Mouse (Mus musculus) intestine, postnatal 0 days (tissue): ENCODE measurements at regions not wholly inside any gene's neighbourhood (a gene's known extent, or its start where the extent isn't known, plus 50 kb on each side); places are given as distances from the start of the nearest gene placed in this dataset.

ENCODE experiments used
- ATAC-seq: fragments of 200-750 bp; cut with Nextera tagmentation; 2 replicates; pipeline ENCODE4 v1.8.0; 2017; ENCODE audit warnings: mild to moderate bottlenecking, moderate TSS enrichment, moderate library complexity
- H3K27ac ChIP-seq: fragments of 300-500 bp; sonication (generic); 2 replicates; pipeline ENCODE4 v1.5.1; 2014; ENCODE audit warnings: mild to moderate bottlenecking, low read depth, low read length, moderate library complexity
- H3K27me3 ChIP-seq: fragments of 300-500 bp; sonication (generic); replicated peaks from 2 replicates; pipeline ENCODE4 v1.6.1; 2014; ENCODE audit warnings: low read length, mixed read lengths; ENCODE audit not compliant: control insufficient read depth, insufficient read depth
- H3K36me3 ChIP-seq: fragments of 300-500 bp; sonication (generic); 2 replicates; pipeline ENCODE4 v1.6.1; 2014; ENCODE audit warnings: mild to moderate bottlenecking, moderate library complexity; ENCODE audit not compliant: control insufficient read depth, insufficient read depth
- H3K4me1 ChIP-seq: fragments of 300-500 bp; sonication (generic); replicated peaks from 2 replicates; pipeline ENCODE4 v1.6.1; 2014; ENCODE audit warnings: antibody characterized with exemption, low read length, mixed read lengths; ENCODE audit not compliant: control insufficient read depth, insufficient read depth
- H3K4me2 ChIP-seq: fragments of 300-500 bp; sonication (generic); replicated peaks from 2 replicates; pipeline ENCODE4 v1.6.1; 2014; ENCODE audit warnings: low read depth, mild to moderate bottlenecking, moderate library complexity
- H3K4me3 ChIP-seq: fragments of 300-500 bp; sonication (generic); 2 replicates; pipeline ENCODE4 v1.5.1; 2014; ENCODE audit warnings: low read depth, low read length
- H3K9ac ChIP-seq: fragments of 300-500 bp; sonication (generic); 2 replicates; pipeline ENCODE4 v1.6.1; 2014; ENCODE audit warnings: mild to moderate bottlenecking, low read depth, low read length
- H3K9me3 ChIP-seq: fragments of 300-500 bp; sonication (generic); 2 replicates; pipeline ENCODE4 v1.6.1; 2016; ENCODE audit warnings: mixed run types; ENCODE audit not compliant: control insufficient read depth
- CTCF ChIP-seq: sonication (generic); IDR thresholded peaks from 2 replicates; pipeline ENCODE4 v1.5.1; 2016; ENCODE audit warnings: low read depth, mild to moderate bottlenecking, control low read depth, antibody characterized with exemption, moderate library complexity
- WGBS: fragments of 180-500 bp; shearing (Covaris S2); extraction: QIAGEN DNeasy Blood & Tissue Kit; methylation state at CpG from one replicate; pipeline ENCODE4 v1.1.7; 2014; 5-methylcytosine and 5-hydroxymethylcytosine counted together

DNA sequence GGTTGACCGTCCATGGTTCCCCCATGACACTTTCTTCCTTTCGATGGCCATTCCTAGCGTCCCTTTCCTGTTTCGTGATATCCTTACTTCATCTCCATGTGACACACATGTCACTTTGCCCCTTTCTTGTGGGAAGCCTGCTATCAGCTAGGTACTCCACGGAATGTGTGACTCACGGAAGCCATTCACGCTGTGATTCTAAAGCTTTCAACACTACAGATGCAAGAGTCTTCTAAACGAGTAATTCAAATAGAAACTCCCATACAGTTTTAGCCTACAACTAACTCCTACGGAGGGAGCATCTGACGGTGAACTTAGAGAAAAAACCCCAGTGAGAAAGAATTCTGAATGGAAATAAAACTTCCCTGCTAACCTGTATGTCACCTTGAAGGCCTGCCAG, 83.5 kb upstream of the Daam1 start:
- no peak overlapping the region for H3K4me2 ChIP-seq

DNA sequence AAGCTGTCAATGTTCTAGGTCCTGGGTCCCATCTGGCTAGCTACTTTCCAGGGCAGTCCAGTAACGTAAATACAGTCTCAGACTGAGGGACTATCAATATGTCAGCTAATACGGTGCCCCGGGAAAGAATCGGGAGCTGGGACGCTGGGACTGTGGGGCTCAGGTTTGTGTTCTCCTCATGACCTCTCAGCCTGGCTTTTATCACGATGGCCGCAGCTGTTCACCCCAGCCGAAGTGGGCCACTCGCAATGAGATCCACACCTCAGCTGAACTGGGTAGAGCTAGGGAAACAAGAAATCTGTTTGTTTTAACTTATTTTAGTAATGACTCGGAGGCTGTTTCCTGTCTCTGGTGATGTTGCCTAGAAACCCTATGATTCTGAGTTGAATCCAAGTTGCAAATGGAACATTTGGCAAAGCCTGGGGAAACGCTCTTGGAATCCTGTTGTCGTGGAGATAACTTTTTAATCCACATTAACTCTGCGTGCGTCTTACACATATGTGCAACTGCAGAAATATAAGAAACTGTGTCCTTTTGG, 83.0 kb upstream of the Daam1 start:
- Histone ChIP-seq H3K4me2 (0 out of 2 replicates have a peak overlapping the region, but pooled peaks have one; percentile 7), H3K27ac (peak overlapping the region; percentile 57), H3K36me3 (no peaks in the 10 kb centered on the region), H3K4me3 (no peak overlapping the region), H3K9ac (no peak overlapping the region), H3K9me3 (no peaks in the 10 kb centered on the region), H3K4me1 (no peaks in the 10 kb centered on the region), H3K27me3 (no peaks in the 10 kb centered on the region)
- no peak for TF ChIP-seq CTCF
- ATAC-seq: no peak
- WGBS: 47% methylated on average over 14 of the region's 14 CpGs

More for the DNA sequence above, 83.5 kb upstream of the Daam1 start:
- Histone ChIP-seq H3K27me3 (no peaks in the 10 kb centered on the region), H3K9me3 (no peaks in the 10 kb centered on the region), H3K9ac (no peak overlapping the region), H3K36me3 (no peaks in the 10 kb centered on the region), H3K4me3 (no peak overlapping the region), H3K27ac (peak overlapping the region; percentile 57), H3K4me1 (no peaks in the 10 kb centered on the region)
- TF ChIP-seq CTCF: no peak
- WGBS: 84% methylated on average over 10 of the region's 10 CpGs
- no peak for ATAC-seq

DNA sequence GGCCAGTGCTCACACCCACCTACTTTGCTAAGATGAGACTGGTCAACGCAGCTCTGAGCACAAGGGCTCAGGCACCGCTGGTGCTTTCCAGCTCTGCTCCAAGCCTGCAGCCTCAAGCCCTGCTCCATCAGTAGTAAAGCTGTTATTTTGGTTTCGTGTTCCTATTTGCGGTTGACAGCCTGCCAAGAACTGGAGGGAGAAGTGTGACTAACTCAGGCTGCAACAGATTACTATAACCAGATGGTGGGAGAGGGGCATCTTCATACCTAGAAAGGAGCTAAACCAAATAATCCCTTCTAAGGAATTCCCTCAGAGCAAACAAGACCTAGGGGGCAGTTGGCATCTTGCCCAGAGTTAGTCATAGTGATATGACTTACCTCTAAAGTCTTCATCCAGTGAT, 82.1 kb upstream of the Daam1 start:
- H3K27ac ChIP-seq: peak overlapping the region; percentile 30; the same call in 1 of the 2 replicates
- ATAC-seq: no peak
- H3K4me2 ChIP-seq: no peak overlapping the region

DNA sequence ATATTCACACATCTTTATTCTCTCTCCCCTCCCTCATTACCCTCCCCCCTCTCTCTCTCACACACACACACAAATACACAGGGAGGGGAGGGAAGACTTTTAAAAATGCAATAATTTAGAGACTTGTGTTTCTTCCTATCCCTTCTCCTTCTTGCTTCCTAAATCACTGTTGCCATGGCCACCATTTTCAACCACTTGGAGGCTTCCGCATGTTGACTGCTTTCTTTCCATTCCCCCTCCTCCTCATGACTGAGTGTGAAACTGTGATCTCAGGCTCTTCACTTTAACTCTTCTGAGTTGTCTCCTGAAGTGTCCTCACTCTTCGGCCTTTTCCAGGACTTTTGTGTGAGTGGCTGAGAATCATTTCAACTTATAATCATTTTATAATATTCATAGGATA, 81.2 kb upstream of the Daam1 start:
- Histone ChIP-seq H3K27me3 (no peaks in the 10 kb centered on the region), H3K4me1 (no peaks in the 10 kb centered on the region), H3K4me3 (no peak overlapping the region), H3K9me3 (no peaks in the 10 kb centered on the region), H3K36me3 (no peaks in the 10 kb centered on the region), H3K9ac (no peak overlapping the region), H3K27ac (peak overlapping the region; percentile 30; the same call in 1 of the 2 replicates), H3K4me2 (no peak overlapping the region)
- ATAC-seq: no peak
- TF ChIP-seq CTCF: no peak
- WGBS: 82% methylated on average over 2 of the region's 2 CpGs

More for the DNA sequence above, 82.1 kb upstream of the Daam1 start:
- H3K4me1 ChIP-seq: no peaks in the 10 kb centered on the region
- no peaks in the 10 kb centered on the region for H3K27me3 ChIP-seq
- TF ChIP-seq CTCF: no peak
- H3K9ac ChIP-seq: no peak overlapping the region
- H3K9me3 ChIP-seq: no peaks in the 10 kb centered on the region
- WGBS: 42% methylated on average over 4 of the region's 4 CpGs
- no peaks in the 10 kb centered on the region for H3K36me3 ChIP-seq
- H3K4me3 ChIP-seq: no peak overlapping the region

DNA sequence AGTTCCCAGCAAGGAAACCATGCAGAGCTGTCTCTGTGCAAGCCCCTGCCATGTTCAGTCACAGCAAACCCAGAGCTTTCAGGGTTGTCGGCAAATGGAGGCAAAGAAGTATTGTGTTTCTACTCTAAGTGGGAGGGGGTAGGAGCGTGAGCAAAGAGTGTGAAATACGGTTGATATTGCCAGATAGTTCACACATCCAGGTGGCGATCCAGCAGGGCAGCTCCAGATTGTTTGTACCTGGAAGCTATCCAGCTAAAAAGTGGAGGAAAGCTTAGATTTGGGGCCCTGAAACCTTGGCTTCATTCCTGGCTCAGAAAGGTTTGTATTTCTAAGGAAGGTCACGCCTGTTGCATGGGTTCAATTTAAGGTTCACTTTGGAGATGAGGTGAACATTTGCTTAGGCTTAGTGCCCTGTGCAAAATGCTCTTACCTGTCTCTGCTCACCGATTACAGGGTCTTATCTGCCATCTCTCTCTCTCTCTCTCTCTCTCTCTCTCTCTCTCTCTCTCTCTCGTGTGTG, 78.1 kb upstream of the Daam1 start:
- WGBS: 40% methylated on average over 7 of the region's 7 CpGs
- Histone ChIP-seq H3K4me3 (no peak overlapping the region), H3K4me2 (no peak overlapping the region), H3K9me3 (no peaks in the 10 kb centered on the region), H3K9ac (no peak overlapping the region), H3K36me3 (no peaks in the 10 kb centered on the region), H3K4me1 (no peaks in the 10 kb centered on the region), H3K27ac (no peak overlapping the region), H3K27me3 (no peaks in the 10 kb centered on the region)
- ATAC-seq: no peak
- no peak for TF ChIP-seq CTCF

DNA sequence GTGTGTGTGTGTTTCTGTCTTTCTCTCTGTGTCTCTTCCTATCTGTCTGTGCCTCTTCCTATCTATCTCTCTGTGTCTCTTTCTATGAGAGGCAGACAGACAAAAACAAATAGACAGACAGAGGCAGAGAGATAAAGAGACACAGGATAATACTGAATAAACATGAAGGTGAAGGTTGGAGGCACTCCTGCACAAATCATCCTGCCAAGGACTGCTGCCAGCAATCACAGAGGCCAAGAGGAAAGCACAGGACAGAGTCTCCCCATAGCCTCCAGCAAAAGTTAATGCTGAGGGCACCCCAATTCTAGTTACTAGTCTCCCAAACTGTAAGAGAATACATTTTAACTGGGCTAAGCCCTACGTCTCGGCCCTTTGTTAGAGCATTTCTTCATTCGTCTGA, 77.6 kb upstream of the Daam1 start:
- 81% methylated on average over 3 of the region's 3 CpGs for WGBS
- Histone ChIP-seq H3K27ac (no peak overlapping the region), H3K27me3 (no peaks in the 10 kb centered on the region), H3K9ac (no peak overlapping the region), H3K4me1 (no peaks in the 10 kb centered on the region), H3K36me3 (no peaks in the 10 kb centered on the region), H3K4me2 (no peak overlapping the region), H3K4me3 (no peak overlapping the region), H3K9me3 (no peaks in the 10 kb centered on the region)
- no peak for TF ChIP-seq CTCF
- no peak for ATAC-seq
